Mouse (Mus musculus) E14TG2a.4 (cell line): Measurements from ENCODE around the gene Ets2.
A peak's percentile ranks its signal among the peaks of the same experiment; 100 is the strongest.

ENCODE experiments used
- CTCF ChIP-seq: conservative IDR thresholded peaks from 2 replicates; pipeline ENCODE4 v1.5.1; 2014; ENCODE audit warnings: low read length
- POU5F1 ChIP-seq: IDR thresholded peaks from 2 replicates; pipeline ENCODE4 v1.6.1; 2014; ENCODE audit warnings: low read length, borderline replicate concordance

DNA sequence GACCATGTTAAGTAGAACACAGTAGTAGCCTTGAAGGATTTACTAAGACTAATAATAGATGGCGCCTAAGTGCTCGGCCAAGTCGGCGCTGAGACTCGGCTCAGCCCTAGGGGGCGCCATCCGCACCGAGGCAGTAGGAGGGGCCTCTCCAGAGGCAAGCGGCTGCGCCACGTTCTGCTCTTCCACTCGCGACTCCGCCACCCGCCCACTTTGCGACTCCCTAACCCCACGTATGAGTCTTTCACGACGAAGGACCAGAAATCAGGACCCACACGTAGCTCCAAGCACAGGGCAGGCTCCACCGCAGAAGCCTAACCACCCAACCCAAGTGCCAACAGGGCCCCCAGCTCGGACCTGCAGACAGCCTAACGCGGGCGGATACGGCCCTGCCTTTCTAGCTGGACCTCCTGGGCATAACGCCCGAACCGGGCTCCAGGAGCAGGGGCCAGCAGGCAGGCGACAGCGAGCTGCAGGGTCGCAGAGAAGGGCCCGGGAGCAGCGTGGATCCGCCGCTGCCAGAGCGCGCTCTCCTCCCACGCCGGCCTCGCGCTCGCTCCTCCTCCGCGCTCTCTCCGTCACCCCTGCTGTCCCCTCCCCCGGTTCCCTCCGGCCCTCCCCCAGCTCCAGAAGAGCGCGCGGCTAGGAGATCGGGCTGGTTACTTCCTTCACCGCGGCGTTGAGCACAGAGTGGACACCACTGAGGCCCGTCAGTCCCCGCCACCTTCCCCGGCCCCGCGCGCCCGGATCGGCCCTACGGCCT lies at the start of gene Ets2:
- TF ChIP-seq CTCF: peak; percentile 61
- TF ChIP-seq POU5F1: no peak
